In genomic region chr8:84130806-84131205, GRCm38 (mm10) we compare ENCODE assay signal across 11 mouse cellular contexts. TPM values are rescaled to one million over a fixed set of nuclear protein-coding genes. Genes with fewer than 3 reads are reported as not detected.
A peak's percentile ranks its signal among the peaks of the same experiment; 100 is the strongest.
DNase-seq lines count a peak whose midpoint lies in the region; ATAC-seq and TF ChIP-seq lines count a peak whose summit lies in the region.
"Had no signal": no experiment of that assay in that cellular context is flagged by ENCODE, and none has a peak within 500 bp of the region (broad histone marks: within the 10 kb centered on the region; RNA-seq: fewer than 3 reads in every experiment).

No protein-coding gene starts in this region.

- H3K9ac ChIP-seq in intestine, embryonic 16.5 days (ENCODE audit: low read depth, low read length): no peak overlapping the region
- no peak overlapping the region for H3K9ac ChIP-seq in intestine, postnatal 0 days (ENCODE audit: low read depth, low read length)
- peak overlapping the region; percentile 46 for H3K9ac ChIP-seq in embryonic facial prominence, embryonic 13.5 days
- peak overlapping the region; percentile 39; the same call in 1 of the 2 replicates for H3K9ac ChIP-seq in limb, embryonic 13.5 days

- no peak overlapping the region for H3K27ac ChIP-seq in intestine, embryonic 16.5 days (ENCODE audit: low read length)
- no peak overlapping the region for H3K27ac ChIP-seq in intestine, postnatal 0 days (ENCODE audit: low read depth, low read length)
- no peak overlapping the region for H3K27ac ChIP-seq in embryonic facial prominence, embryonic 13.5 days
- H3K27ac ChIP-seq in limb, embryonic 13.5 days: no peak overlapping the region
- H3K27ac ChIP-seq: layer of hippocampus, adult 2 months had no signal

- H3K4me3 ChIP-seq in intestine, embryonic 16.5 days (ENCODE audit: low read length): no peak overlapping the region
- no peak overlapping the region for H3K4me3 ChIP-seq in intestine, postnatal 0 days (ENCODE audit: low read depth, low read length)
- H3K4me3 ChIP-seq in embryonic facial prominence, embryonic 13.5 days: no peak overlapping the region
- no peak overlapping the region for H3K4me3 ChIP-seq in limb, embryonic 13.5 days
- H3K4me3 ChIP-seq: layer of hippocampus, adult 2 months had no signal

- no peaks in the 10 kb centered on the region for H3K9me3 ChIP-seq in intestine, embryonic 16.5 days (ENCODE audit: control insufficient read depth, low read length)
- H3K9me3 ChIP-seq in intestine, postnatal 0 days (ENCODE audit: control insufficient read depth): no peaks in the 10 kb centered on the region
- no peaks in the 10 kb centered on the region for H3K9me3 ChIP-seq in embryonic facial prominence, embryonic 13.5 days
- H3K9me3 ChIP-seq in limb, embryonic 13.5 days: no peaks in the 10 kb centered on the region

- H3K4me2 ChIP-seq in intestine, embryonic 16.5 days (ENCODE audit: low read depth, low read length): no peak overlapping the region
- no peak overlapping the region for H3K4me2 ChIP-seq in intestine, postnatal 0 days (replicated peaks; ENCODE audit: low read depth)
- H3K4me2 ChIP-seq in embryonic facial prominence, embryonic 13.5 days: peak overlapping the region; percentile 14; the same call in 1 of the 2 replicates
- H3K4me2 ChIP-seq in limb, embryonic 13.5 days (replicated peaks): no peak overlapping the region

- peaks cover 14% of the 10 kb centered on the region for H3K36me3 ChIP-seq in intestine, embryonic 16.5 days (ENCODE audit: control insufficient read depth, insufficient read depth, low read length)
- peaks cover 43% of the 10 kb centered on the region for H3K36me3 ChIP-seq in intestine, postnatal 0 days (ENCODE audit: control insufficient read depth, insufficient read depth)
- peaks cover 49% of the 10 kb centered on the region for H3K36me3 ChIP-seq in embryonic facial prominence, embryonic 13.5 days
- peaks cover 46% of the 10 kb centered on the region for H3K36me3 ChIP-seq in limb, embryonic 13.5 days

- ATAC-seq in intestine, embryonic 16.5 days: peak; percentile 12; the same call in 1 of the 2 replicates
- no peak for ATAC-seq in intestine, postnatal 0 days
- ATAC-seq in cerebellum, adult (ENCODE audit: insufficient number of reproducible peaks, low FRiP score, low TSS enrichment): peak; percentile 74
- ATAC-seq in embryonic facial prominence, embryonic 13.5 days (ENCODE audit: insufficient number of reproducible peaks, insufficient read depth, low FRiP score, low TSS enrichment, low read depth): no peak; the same call in 1 of the 2 replicates
- ATAC-seq in limb, embryonic 13.5 days (ENCODE audit: low FRiP score, low read depth): no peak
- no peak for ATAC-seq in monocyte, adult 5-6 weeks (replicated peaks; ENCODE audit: insufficient number of reproducible peaks, low FRiP score, low TSS enrichment, poor library complexity, severe bottlenecking)

- no peaks in the 10 kb centered on the region for H3K4me1 ChIP-seq in intestine, embryonic 16.5 days (ENCODE audit: control insufficient read depth, insufficient read depth, low read length)
- no peaks in the 10 kb centered on the region for H3K4me1 ChIP-seq in intestine, postnatal 0 days (replicated peaks; ENCODE audit: control insufficient read depth, insufficient read depth, low read length)
- H3K4me1 ChIP-seq in embryonic facial prominence, embryonic 13.5 days: peaks cover 29% of the 10 kb centered on the region
- H3K4me1 ChIP-seq in limb, embryonic 13.5 days: peaks cover 23% of the 10 kb centered on the region

- no peaks in the 10 kb centered on the region for H3K27me3 ChIP-seq in intestine, embryonic 16.5 days (replicated peaks; ENCODE audit: control insufficient read depth, insufficient read depth, low read length)
- no peaks in the 10 kb centered on the region for H3K27me3 ChIP-seq in intestine, postnatal 0 days (replicated peaks; ENCODE audit: control insufficient read depth, insufficient read depth, low read length)
- peaks cover 3% of the 10 kb centered on the region; the same call in 1 of the 2 replicates for H3K27me3 ChIP-seq in embryonic facial prominence, embryonic 13.5 days
- no peaks in the 10 kb centered on the region for H3K27me3 ChIP-seq in limb, embryonic 13.5 days

- no peak for TF ChIP-seq CTCF in intestine, postnatal 0 days (IDR thresholded peaks at IDR 0.05; ENCODE audit: low read depth)

- no peak for DNase-seq in thymus, postnatal 25 days
- DNase-seq in frontal cortex, postnatal 10 days (ENCODE audit: low spot score in 2 of 2): no peak

- 44% methylated on average over 30 of the region's 30 CpGs for WGBS in intestine, embryonic 16.5 days
- WGBS in intestine, postnatal 0 days: 53% methylated on average over 30 of the region's 30 CpGs
- WGBS in embryonic facial prominence, embryonic 13.5 days: 39% methylated on average over 30 of the region's 30 CpGs
- WGBS in limb, embryonic 13.5 days: 43% methylated on average over 30 of the region's 30 CpGs

RNA-seq across cellular contexts. Expression of gene Podnl1, which starts 5.0 kb away (rescaled TPM):
- polyA plus RNA-seq in intestine, embryonic 16.5 days (2015; fragmentation: Nextera tagmentation; extraction: Ambion mirVana): 0.38 TPM in 2 replicates
- 0.29 and 0.46 TPM in 2 replicates for polyA plus RNA-seq in intestine, postnatal 0 days (2015; fragmentation: Nextera tagmentation; extraction: Ambion mirVana)
- 1.6 and 2.0 TPM in 2 replicates for polyA plus RNA-seq in embryonic facial prominence, embryonic 13.5 days (2015; fragmentation: Nextera tagmentation; extraction: Ambion mirVana)
- 1.9 and 2.2 TPM in 2 replicates for polyA plus RNA-seq in limb, embryonic 13.5 days (2015; fragmentation: Nextera tagmentation; extraction: Ambion mirVana)
- total RNA-seq in monocyte, adult 5-6 weeks (2017): 0.11 to 0.87 TPM (median 0.57 TPM) in 3 replicates
- total RNA-seq: layer of hippocampus, adult 2 months; megakaryocyte progenitor cell, adult 5-6 weeks had no signal

RNA-seq across cellular contexts. Expression of gene Cc2d1a, which starts 16.9 kb away (rescaled TPM):
- polyA plus RNA-seq in intestine, embryonic 16.5 days (2015; fragmentation: Nextera tagmentation; extraction: Ambion mirVana): 25.3 and 26.0 TPM in 2 replicates
- polyA plus RNA-seq in intestine, postnatal 0 days (2015; fragmentation: Nextera tagmentation; extraction: Ambion mirVana): 16.2 and 16.9 TPM in 2 replicates
- polyA plus RNA-seq in embryonic facial prominence, embryonic 13.5 days (2015; fragmentation: Nextera tagmentation; extraction: Ambion mirVana): 28.2 and 30.7 TPM in 2 replicates
- 27.6 and 29.3 TPM in 2 replicates for polyA plus RNA-seq in limb, embryonic 13.5 days (2015; fragmentation: Nextera tagmentation; extraction: Ambion mirVana)
- total RNA-seq in monocyte, adult 5-6 weeks (2017): 8.7 to 18.5 TPM (median 16.1 TPM) in 3 replicates

RNA-seq across cellular contexts. Expression of gene 4930432K21Rik, which starts 17.0 kb away (rescaled TPM):
- 0.61 and 0.82 TPM in 2 replicates for polyA plus RNA-seq in intestine, embryonic 16.5 days (2015; fragmentation: Nextera tagmentation; extraction: Ambion mirVana)
- polyA plus RNA-seq in intestine, postnatal 0 days (2015; fragmentation: Nextera tagmentation; extraction: Ambion mirVana): 0.17 and 0.18 TPM in 2 replicates
- 1.4 and 1.8 TPM in 2 replicates for polyA plus RNA-seq in embryonic facial prominence, embryonic 13.5 days (2015; fragmentation: Nextera tagmentation; extraction: Ambion mirVana)
- polyA plus RNA-seq in limb, embryonic 13.5 days (2015; fragmentation: Nextera tagmentation; extraction: Ambion mirVana): 1.6 and 2.0 TPM in 2 replicates
- total RNA-seq in monocyte, adult 5-6 weeks (2017): 1.8 to 2.1 TPM in 2 of 3 replicates, not detected in the other

RNA-seq across cellular contexts. Expression of gene Dcaf15, which starts 26.2 kb away (rescaled TPM):
- 8.8 and 9.4 TPM in 2 replicates for polyA plus RNA-seq in intestine, embryonic 16.5 days (2015; fragmentation: Nextera tagmentation; extraction: Ambion mirVana)
- 8.6 and 10.4 TPM in 2 replicates for polyA plus RNA-seq in intestine, postnatal 0 days (2015; fragmentation: Nextera tagmentation; extraction: Ambion mirVana)
- polyA plus RNA-seq in embryonic facial prominence, embryonic 13.5 days (2015; fragmentation: Nextera tagmentation; extraction: Ambion mirVana): 10.8 and 12.2 TPM in 2 replicates
- polyA plus RNA-seq in limb, embryonic 13.5 days (2015; fragmentation: Nextera tagmentation; extraction: Ambion mirVana): 12.4 and 13.3 TPM in 2 replicates
- total RNA-seq in monocyte, adult 5-6 weeks (2017): 19.0 to 27.3 TPM (median 24.0 TPM) in 3 replicates

RNA-seq across cellular contexts. Expression of gene Nanos3, which starts 54.2 kb away (rescaled TPM):
- polyA plus RNA-seq in intestine, embryonic 16.5 days (2015; fragmentation: Nextera tagmentation; extraction: Ambion mirVana): 0.89 and 1.3 TPM in 2 replicates
- 1.6 and 1.8 TPM in 2 replicates for polyA plus RNA-seq in intestine, postnatal 0 days (2015; fragmentation: Nextera tagmentation; extraction: Ambion mirVana)
- polyA plus RNA-seq in embryonic facial prominence, embryonic 13.5 days (2015; fragmentation: Nextera tagmentation; extraction: Ambion mirVana): 2.9 and 5.2 TPM in 2 replicates
- 5.7 TPM in 2 replicates for polyA plus RNA-seq in limb, embryonic 13.5 days (2015; fragmentation: Nextera tagmentation; extraction: Ambion mirVana)
- total RNA-seq in monocyte, adult 5-6 weeks (2017): not detected in 3 replicates
- polyA plus RNA-seq: spleen, adult 2 months had no signal

Comparison
In these comparisons a context has a peak if more than half of its experiments do, and no peak if none do; other contexts are left out.
1. ATAC-seq: peak in intestine, embryonic 16.5 days (single experiment) and cerebellum, adult (single experiment); none in intestine, postnatal 0 days (single experiment), embryonic facial prominence, embryonic 13.5 days (single experiment), limb, embryonic 13.5 days (single experiment) and monocyte, adult 5-6 weeks (single experiment).
2. H3K9ac ChIP-seq: peak in embryonic facial prominence, embryonic 13.5 days (single experiment) and limb, embryonic 13.5 days (single experiment); none in intestine, embryonic 16.5 days (single experiment) and intestine, postnatal 0 days (single experiment).